Mouse (Mus musculus) adipocyte (in vitro differentiated cells): Measurements from ENCODE around the gene Rabgap1l.
"Not testable (repeated sequence)": the region's sequence is repeated elsewhere in the genome, so short reads cannot be mapped to it uniquely, and the experiment has no call there.

ENCODE experiments used
- DNase-seq: peaks from one replicate; pipeline ENCODE4 v3.0.0-alpha.2; 2016; ENCODE audit warnings: low spot score

The Rabgap1l gene

GRCm38 (mm10) chr1:160282166-160282874 is 510.7 kb downstream of the Rabgap1l start:
- not testable (repeated sequence) for DNase-seq

- no peak for DNase-seq
These were observed 511.5 kb downstream of the Rabgap1l start for GRCm38 (mm10) chr1:160281337-160282084.

DNA sequence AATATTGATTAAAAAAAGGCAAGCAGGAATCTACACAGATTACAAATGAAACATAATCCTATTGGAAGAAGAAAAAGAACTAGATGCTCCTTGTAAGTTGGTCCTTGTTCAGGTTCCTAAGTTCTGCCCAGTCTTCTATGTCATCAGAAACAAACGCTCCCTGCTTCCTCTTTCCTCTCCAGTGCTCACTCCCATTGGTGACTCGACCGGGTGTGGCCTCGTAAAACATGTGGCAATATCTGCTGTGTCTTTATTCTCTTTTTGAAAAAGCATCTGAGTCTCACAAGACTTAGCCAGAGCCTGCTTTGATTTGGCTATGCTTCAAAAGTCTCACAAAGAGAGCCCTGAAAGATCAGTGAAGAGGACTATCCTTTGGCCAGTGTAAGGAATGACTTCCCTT is 512.4 kb downstream of the Rabgap1l start:
- DNase-seq = no peak

- no peak for DNase-seq
These were observed 514.9 kb downstream of the Rabgap1l start for GRCm38 (mm10) chr1:160277940-160278682.

- DNase-seq = no peak
These were observed 517.8 kb downstream of the Rabgap1l start for GRCm38 (mm10) chr1:160275248-160275647.

GRCm38 (mm10) chr1:160273133-160273743 is 519.8 kb downstream of the Rabgap1l start:
- no peak for DNase-seq

DNA sequence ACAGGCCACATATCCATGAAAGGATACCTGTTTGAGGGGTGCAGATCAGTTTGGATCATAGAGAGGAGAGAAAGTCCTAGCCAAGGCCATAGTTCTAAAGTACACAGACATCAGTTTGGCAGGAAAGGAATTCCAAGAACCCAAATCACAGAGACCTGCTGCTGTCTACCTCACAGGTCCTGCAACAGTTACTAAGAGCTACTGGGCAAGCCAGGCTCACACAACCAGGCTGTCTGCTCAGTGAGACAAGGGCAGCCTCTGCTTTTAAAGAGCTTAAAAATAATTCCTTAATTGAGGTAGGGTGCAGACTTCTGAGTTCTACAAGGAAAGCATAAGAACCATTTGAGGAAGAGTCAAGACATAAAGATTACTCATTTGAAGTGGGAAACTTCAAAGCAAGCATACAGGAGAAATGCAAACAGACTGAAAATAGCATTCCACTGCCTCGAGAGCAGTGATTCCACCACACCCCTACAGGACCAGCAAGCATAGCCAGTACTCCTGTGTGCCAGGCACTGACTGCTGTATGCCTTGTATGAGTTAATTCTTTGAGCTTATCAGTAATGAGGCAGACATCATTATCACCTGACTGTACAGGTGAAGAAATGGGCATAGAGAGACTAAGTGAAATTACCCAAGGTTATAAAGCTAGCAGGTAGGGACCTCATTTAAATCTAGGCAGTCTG is 521.6 kb downstream of the Rabgap1l start:
- DNase-seq = no peak

- DNase-seq = no peak
These were observed 524.7 kb downstream of the Rabgap1l start for GRCm38 (mm10) chr1:160268322-160268721.

GRCm38 (mm10) chr1:160263630-160264346 is 529.2 kb downstream of the Rabgap1l start:
- DNase-seq = peak; percentile 97

- peak; percentile 58 for DNase-seq
These were observed 530.0 kb downstream of the Rabgap1l start for GRCm38 (mm10) chr1:160263053-160263452.

DNA sequence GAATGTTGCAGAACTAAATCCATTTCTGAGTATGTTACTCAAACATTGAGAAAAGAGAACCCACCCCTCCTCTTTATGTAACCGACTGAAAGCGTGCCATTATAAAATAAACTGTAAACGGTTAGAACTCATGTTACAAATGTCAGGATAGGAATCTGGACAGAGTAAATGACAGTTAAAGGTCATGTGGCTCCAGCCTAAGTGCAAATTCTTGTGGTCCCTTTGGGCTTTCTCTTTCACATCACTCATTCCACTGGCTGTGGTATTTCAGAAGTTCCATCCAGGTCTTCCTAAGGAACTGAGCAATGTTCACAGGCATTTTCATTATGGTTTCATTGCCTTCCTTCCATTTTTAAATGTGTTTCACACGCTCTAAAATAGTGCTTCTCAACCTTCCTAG is 530.6 kb downstream of the Rabgap1l start:
- peak; percentile 48 for DNase-seq

DNA sequence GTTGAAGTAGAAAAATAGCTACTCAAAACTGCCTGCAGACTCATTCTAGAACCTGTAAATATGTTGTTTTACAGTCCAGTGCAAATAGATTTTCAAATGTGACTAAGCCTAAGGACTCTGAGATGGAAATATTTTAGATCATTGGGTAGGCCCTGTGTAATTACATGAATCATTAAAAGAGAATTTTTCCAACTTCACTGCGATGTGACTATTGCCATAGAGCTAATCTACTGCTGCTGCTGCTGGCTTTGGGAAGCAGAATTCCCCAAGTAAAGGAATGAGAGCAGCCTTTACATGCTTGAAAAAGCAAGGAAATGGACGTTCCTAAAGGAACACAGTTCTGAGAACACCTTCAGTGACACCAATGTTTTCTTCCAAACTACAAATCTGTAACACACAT is 531.2 kb downstream of the Rabgap1l start:
- no peak for DNase-seq

DNA sequence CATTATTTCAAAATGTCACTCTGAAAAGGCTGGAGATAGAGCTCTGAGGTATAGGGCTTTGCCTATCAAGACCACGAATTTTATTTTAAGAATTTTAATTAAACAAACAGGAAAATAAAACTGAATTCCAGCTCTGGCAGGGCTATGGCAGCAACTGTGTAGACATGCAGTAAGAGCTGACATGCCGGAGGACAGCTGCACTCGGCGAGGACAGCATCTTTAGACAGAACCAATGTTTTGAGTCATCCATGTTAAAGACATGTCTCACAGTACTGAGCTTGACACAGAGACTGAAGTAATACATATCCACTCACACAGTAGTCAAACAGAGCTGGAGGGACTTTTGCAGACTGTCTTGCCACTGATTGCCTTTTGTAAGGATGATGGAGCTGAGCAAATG is 532.4 kb downstream of the Rabgap1l start:
- no peak for DNase-seq

- DNase-seq = no peak
These were observed 533.1 kb downstream of the Rabgap1l start for GRCm38 (mm10) chr1:160259884-160260283.

DNA sequence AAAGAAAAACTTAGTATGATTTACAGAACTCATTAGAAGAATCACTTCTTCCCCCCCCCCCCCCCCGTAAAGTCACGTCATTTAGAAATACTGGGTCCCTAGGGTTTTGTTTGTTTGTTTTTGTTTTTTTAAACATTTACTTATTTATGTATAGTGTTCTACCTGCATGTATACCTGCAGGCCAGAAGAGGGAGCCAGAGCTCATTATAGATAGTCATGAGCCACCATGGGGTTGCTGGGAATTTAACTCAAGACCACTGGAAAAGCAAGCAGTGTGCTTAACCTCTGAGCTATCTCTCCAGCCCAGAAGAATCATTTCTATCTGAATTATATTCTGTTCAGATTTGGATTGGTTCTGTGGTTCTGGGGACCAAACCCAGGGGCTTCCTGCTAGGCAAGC is 539.9 kb downstream of the Rabgap1l start:
- DNase-seq = no peak

DNA sequence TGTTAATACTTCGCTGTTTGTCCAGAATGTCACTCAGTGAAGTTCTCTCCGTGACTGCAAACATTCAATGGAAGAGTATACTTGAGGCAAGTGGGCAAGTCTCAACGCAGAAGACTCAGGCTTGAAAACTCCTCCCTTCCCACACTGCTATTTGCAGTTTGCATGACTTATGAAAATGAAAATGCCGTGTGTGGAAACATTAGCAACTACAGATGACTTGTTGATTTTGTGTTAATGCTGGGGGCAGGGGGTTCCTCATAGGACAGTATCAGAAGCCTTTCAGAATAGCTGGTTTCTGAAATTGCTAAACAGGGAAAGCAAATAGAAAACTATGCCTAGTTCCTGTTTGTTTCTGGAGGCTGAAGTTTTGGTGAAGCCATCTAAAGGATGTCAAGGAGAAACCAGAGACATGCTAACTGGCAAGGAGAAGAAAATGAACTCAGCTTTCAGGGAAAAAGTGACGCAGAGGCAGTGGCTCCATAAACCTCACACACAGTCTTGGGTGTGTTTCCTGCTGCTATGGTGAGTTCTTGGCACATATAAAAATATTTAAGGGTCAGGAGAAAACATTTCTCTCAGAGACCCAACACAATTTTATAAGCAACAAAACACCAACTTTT is 541.5 kb downstream of the Rabgap1l start:
- DNase-seq = no peak

- no peak for DNase-seq
These were observed 542.2 kb downstream of the Rabgap1l start for GRCm38 (mm10) chr1:160250782-160251181.

DNA sequence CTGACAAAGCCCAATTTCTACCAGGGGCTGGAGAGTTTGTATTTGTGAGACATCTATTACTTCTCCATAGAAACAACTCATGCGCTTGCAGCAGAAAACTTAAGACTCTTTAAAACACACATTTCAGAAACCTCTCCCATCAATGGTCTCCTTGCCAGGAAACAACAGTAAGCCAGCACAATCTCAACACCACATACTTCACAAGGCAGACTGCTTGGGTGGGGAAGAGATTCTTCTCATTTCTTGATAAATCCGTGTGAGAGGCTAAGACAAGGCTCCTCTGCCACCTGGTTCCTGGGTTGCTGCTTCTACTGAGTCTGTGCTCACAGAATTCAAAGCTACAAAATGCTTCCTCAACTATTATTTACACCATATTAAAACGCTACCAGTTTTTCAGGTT is 543.2 kb downstream of the Rabgap1l start:
- no peak for DNase-seq

- DNase-seq = no peak
These were observed 545.5 kb downstream of the Rabgap1l start for GRCm38 (mm10) chr1:160247473-160247872.

- DNase-seq = no peak
These were observed 546.2 kb downstream of the Rabgap1l start for GRCm38 (mm10) chr1:160246844-160247243.

GRCm38 (mm10) chr1:160245954-160246353 is 547.1 kb downstream of the Rabgap1l start:
- DNase-seq = no peak
